Mouse (Mus musculus): ENCODE data around the gene Kifc5b. TPM values are rescaled to one million over a fixed set of nuclear protein-coding genes. Genes with fewer than 3 reads are reported as not detected.
A peak's percentile ranks its signal among the peaks of the same experiment; 100 is the strongest.
"Not testable (repeated sequence)": the region's sequence is repeated elsewhere in the genome, so short reads cannot be mapped to it uniquely, and the experiment has no call there.

Gene Kifc5b
- polyA plus RNA-seq, 1 experiment, result 26.0 TPM

GRCm38 (mm10) chr17:26972107-26972506, 55.2 kb downstream of the Kifc5b start:
- 2% methylated on average over 3 of the region's 3 CpGs for WGBS
- Histone ChIP-seq H3K4me1 (replicated peaks; ENCODE audit: control insufficient read depth, insufficient read depth, low read length) (peaks cover 35% of the 10 kb centered on the region), H3K27me3 (ENCODE audit: control insufficient read depth, insufficient read depth, low read length) (no peaks in the 10 kb centered on the region), H3K36me3 (ENCODE audit: control insufficient read depth, insufficient read depth, low read length) (0 out of 2 replicates have a peak, but pooled peaks cover 5% of the 10 kb centered on the region), H3K27ac (ENCODE audit: control insufficient read depth, insufficient read depth, low read length) (peak overlapping the region; percentile 73; the same call in 1 of the 2 replicates), H3K4me3 (ENCODE audit: control insufficient read depth, insufficient read depth, low read length) (peak overlapping the region; percentile 78)
- no peak for TF ChIP-seq CTCF (IDR thresholded peaks at IDR 0.05; ENCODE audit: borderline replicate concordance, control insufficient read depth, extremely low read depth, insufficient read depth, low read length, poor library complexity)
- no peak for TF ChIP-seq POLR2A (IDR thresholded peaks at IDR 0.05; ENCODE audit: control insufficient read depth, extremely low read depth, insufficient read depth, low read length, poor library complexity)
- DNase-seq, result no peak

GRCm38 (mm10) chr17:26972703-26973574, 56.0 kb downstream of the Kifc5b start, which contains the start of gene Zbtb9:
TSS of gene Zbtb9 (plus strand) at chr17:26973167.
- H3K4me3 ChIP-seq (ENCODE audit: control insufficient read depth, insufficient read depth, low read length), result peak within 1 kb of the TSS; percentile 78
- peak within 1 kb of the TSS; percentile 73 for H3K27ac ChIP-seq (ENCODE audit: control insufficient read depth, insufficient read depth, low read length)
- no peaks in the 10 kb centered on the region for H3K27me3 ChIP-seq (ENCODE audit: control insufficient read depth, insufficient read depth, low read length)
- DNase-seq, result peak; percentile 98
- peaks cover 8% of the 10 kb centered on the region; the same call in 1 of the 2 replicates for H3K36me3 ChIP-seq (ENCODE audit: control insufficient read depth, insufficient read depth, low read length)
- H3K4me1 ChIP-seq (replicated peaks; ENCODE audit: control insufficient read depth, insufficient read depth, low read length), result peaks cover 35% of the 10 kb centered on the region
- under 1% methylated on average over 75 of the region's 75 CpGs for WGBS
- TF ChIP-seq CTCF (IDR thresholded peaks at IDR 0.05; ENCODE audit: borderline replicate concordance, control insufficient read depth, extremely low read depth, insufficient read depth, low read length, poor library complexity), result peak; percentile 78
- TF ChIP-seq POLR2A (IDR thresholded peaks at IDR 0.05; ENCODE audit: control insufficient read depth, extremely low read depth, insufficient read depth, low read length, poor library complexity), result peak; percentile 98

GRCm38 (mm10) chr17:26974547-26974946, 57.7 kb downstream of the Kifc5b start:
- H3K27ac ChIP-seq (ENCODE audit: control insufficient read depth, insufficient read depth, low read length), result no peak overlapping the region
- no peaks in the 10 kb centered on the region for H3K27me3 ChIP-seq (ENCODE audit: control insufficient read depth, insufficient read depth, low read length)
- H3K36me3 ChIP-seq (ENCODE audit: control insufficient read depth, insufficient read depth, low read length), result peaks cover 12% of the 10 kb centered on the region; the same call in 1 of the 2 replicates
- no peak overlapping the region for H3K4me3 ChIP-seq (ENCODE audit: control insufficient read depth, insufficient read depth, low read length)
- peaks cover 35% of the 10 kb centered on the region for H3K4me1 ChIP-seq (replicated peaks; ENCODE audit: control insufficient read depth, insufficient read depth, low read length)
- DNase-seq, result no peak
- no peak for TF ChIP-seq CTCF (IDR thresholded peaks at IDR 0.05; ENCODE audit: borderline replicate concordance, control insufficient read depth, extremely low read depth, insufficient read depth, low read length, poor library complexity)
- no peak for TF ChIP-seq POLR2A (IDR thresholded peaks at IDR 0.05; ENCODE audit: control insufficient read depth, extremely low read depth, insufficient read depth, low read length, poor library complexity)
- WGBS, result 93% methylated on average over 15 of the region's 15 CpGs

- no peak overlapping the region for H3K4me3 ChIP-seq (ENCODE audit: control insufficient read depth, insufficient read depth, low read length)
- TF ChIP-seq CTCF (IDR thresholded peaks at IDR 0.05; ENCODE audit: borderline replicate concordance, control insufficient read depth, extremely low read depth, insufficient read depth, low read length, poor library complexity) (no peak), POLR2A (IDR thresholded peaks at IDR 0.05; ENCODE audit: control insufficient read depth, extremely low read depth, insufficient read depth, low read length, poor library complexity) (no peak)
- peaks cover 12% of the 10 kb centered on the region; the same call in 1 of the 2 replicates for H3K36me3 ChIP-seq (ENCODE audit: control insufficient read depth, insufficient read depth, low read length)
- H3K27me3 ChIP-seq (ENCODE audit: control insufficient read depth, insufficient read depth, low read length), result no peaks in the 10 kb centered on the region
- H3K4me1 ChIP-seq (replicated peaks; ENCODE audit: control insufficient read depth, insufficient read depth, low read length), result peaks cover 40% of the 10 kb centered on the region
- H3K27ac ChIP-seq (ENCODE audit: control insufficient read depth, insufficient read depth, low read length), result no peak overlapping the region
- no peak for DNase-seq
These were observed 58.5 kb downstream of the Kifc5b start for GRCm38 (mm10) chr17:26975415-26975814.

- not testable (repeated sequence) for DNase-seq; H3K4me3 ChIP-seq (ENCODE audit: control insufficient read depth, insufficient read depth, low read length); H3K27me3 ChIP-seq (ENCODE audit: control insufficient read depth, insufficient read depth, low read length); H3K27ac ChIP-seq (ENCODE audit: control insufficient read depth, insufficient read depth, low read length)
- H3K36me3 ChIP-seq (ENCODE audit: control insufficient read depth, insufficient read depth, low read length), result peaks cover 12% of the 10 kb centered on the region; the same call in 1 of the 2 replicates
- WGBS, result 90% methylated on average over 6 of the region's 6 CpGs
- peaks cover 37% of the 10 kb centered on the region for H3K4me1 ChIP-seq (replicated peaks; ENCODE audit: control insufficient read depth, insufficient read depth, low read length)
These were observed 60.5 kb downstream of the Kifc5b start for GRCm38 (mm10) chr17:26977354-26977753.

GRCm38 (mm10) chr17:26979426-26979825, 62.5 kb downstream of the Kifc5b start:
- Histone ChIP-seq H3K36me3 (ENCODE audit: control insufficient read depth, insufficient read depth, low read length) (peaks cover 12% of the 10 kb centered on the region; the same call in 1 of the 2 replicates), H3K4me3 (ENCODE audit: control insufficient read depth, insufficient read depth, low read length) (no peak overlapping the region), H3K4me1 (replicated peaks; ENCODE audit: control insufficient read depth, insufficient read depth, low read length) (peaks cover 31% of the 10 kb centered on the region), H3K27me3 (ENCODE audit: control insufficient read depth, insufficient read depth, low read length) (no peaks in the 10 kb centered on the region), H3K27ac (ENCODE audit: control insufficient read depth, insufficient read depth, low read length) (peak overlapping the region; percentile 54; the same call in 1 of the 2 replicates)
- WGBS, result 52% methylated on average over 2 of the region's 2 CpGs
- TF ChIP-seq CTCF (IDR thresholded peaks at IDR 0.05; ENCODE audit: borderline replicate concordance, control insufficient read depth, extremely low read depth, insufficient read depth, low read length, poor library complexity) (no peak), POLR2A (IDR thresholded peaks at IDR 0.05; ENCODE audit: control insufficient read depth, extremely low read depth, insufficient read depth, low read length, poor library complexity) (no peak)
- DNase-seq, result no peak
